Mouse (Mus musculus): ENCODE data around the gene Cux2. TPM values are rescaled to one million over a fixed set of nuclear protein-coding genes. Genes with fewer than 3 reads are reported as not detected.
A peak's percentile ranks its signal among the peaks of the same experiment; 100 is the strongest.

Gene Cux2
- polyA plus RNA-seq, 1 experiment from 2014 or later = 9.0 TPM

- peaks cover 37% of the 10 kb centered on the region for H3K4me1 ChIP-seq (ENCODE audit: insufficient read depth, low read length)
- no peaks in the 10 kb centered on the region for H3K36me3 ChIP-seq (ENCODE audit: insufficient read depth, low read length)
- WGBS = 93% methylated on average over 7 of the region's 7 CpGs
These were observed 87.5 kb downstream of the Cux2 start for GRCm38 (mm10) chr5:121962359-121962758.

DNA sequence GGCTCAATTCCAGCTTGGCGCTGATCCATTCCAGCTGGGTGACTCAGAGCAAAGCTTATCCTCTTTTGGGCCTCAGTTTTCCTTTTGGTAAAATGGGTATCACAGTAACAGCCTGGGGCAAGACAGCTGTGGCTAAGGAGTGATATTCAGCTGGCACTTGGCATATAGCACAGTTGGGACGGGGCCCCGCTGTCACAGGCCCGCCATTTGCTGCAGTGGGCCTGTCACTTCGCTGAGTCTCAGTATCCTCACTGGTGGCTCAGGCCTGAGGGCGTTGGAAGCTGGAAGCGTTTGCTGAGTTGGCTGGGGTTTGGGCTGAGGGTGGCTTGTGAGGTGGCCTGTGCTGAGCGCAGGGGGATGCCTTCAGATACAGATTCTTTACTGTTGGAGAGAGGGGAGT, 88.6 kb downstream of the Cux2 start:
- Histone ChIP-seq H3K9me3 (ENCODE audit: low read length) (no peaks in the 10 kb centered on the region), H3K4me1 (ENCODE audit: insufficient read depth, low read length) (peaks cover 26% of the 10 kb centered on the region), H3K9ac (replicated peaks; ENCODE audit: low read length) (no peak overlapping the region), H3K4me3 (ENCODE audit: low read length) (no peak overlapping the region), H3K4me2 (replicated peaks; ENCODE audit: low read depth, low read length) (no peak overlapping the region), H3K36me3 (ENCODE audit: insufficient read depth, low read length) (no peaks in the 10 kb centered on the region), H3K27me3 (ENCODE audit: insufficient read depth, low read length) (no peaks in the 10 kb centered on the region), H3K27ac (ENCODE audit: low read length) (no peak overlapping the region)
- WGBS = 83% methylated on average over 8 of the region's 8 CpGs
- no peak for ATAC-seq (ENCODE audit: low FRiP score, low TSS enrichment)

More at GRCm38 (mm10) chr5:121962359-121962758, 87.5 kb downstream of the Cux2 start:
- Histone ChIP-seq H3K4me2 (replicated peaks; ENCODE audit: low read depth, low read length) (no peak overlapping the region), H3K27me3 (ENCODE audit: insufficient read depth, low read length) (no peaks in the 10 kb centered on the region), H3K9me3 (ENCODE audit: low read length) (no peaks in the 10 kb centered on the region), H3K27ac (ENCODE audit: low read length) (no peak overlapping the region), H3K4me3 (ENCODE audit: low read length) (no peak overlapping the region), H3K9ac (replicated peaks; ENCODE audit: low read length) (no peak overlapping the region)
- ATAC-seq (ENCODE audit: low FRiP score, low TSS enrichment) = no peak

DNA sequence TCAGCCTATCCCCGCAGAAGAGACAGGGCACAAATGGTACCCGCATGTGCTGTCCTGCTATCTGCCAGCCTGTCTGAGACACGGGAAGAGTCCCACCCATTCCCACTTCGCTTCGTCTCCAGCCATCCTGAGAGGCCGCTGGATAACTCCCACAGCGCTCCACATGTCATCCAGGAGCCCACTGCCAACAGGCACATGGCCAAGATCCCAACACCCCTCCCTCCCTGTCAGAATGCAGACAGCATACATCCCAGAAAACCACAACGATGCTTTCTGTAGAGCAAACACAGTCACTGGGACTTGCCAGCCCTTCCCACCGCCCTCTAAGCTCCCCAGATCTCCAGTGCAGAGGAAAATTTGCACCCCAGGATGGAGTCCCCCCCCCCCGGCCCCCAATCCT, 90.2 kb downstream of the Cux2 start:
- no peak for ATAC-seq (ENCODE audit: low FRiP score, low TSS enrichment)
- no peak overlapping the region for H3K27ac ChIP-seq (ENCODE audit: low read length)
- 60% methylated on average over 10 of the region's 10 CpGs for WGBS

GRCm38 (mm10) chr5:121958551-121958950, 91.4 kb downstream of the Cux2 start:
- Histone ChIP-seq H3K36me3 (ENCODE audit: insufficient read depth, low read length) (no peaks in the 10 kb centered on the region), H3K4me1 (ENCODE audit: insufficient read depth, low read length) (peaks cover 9% of the 10 kb centered on the region), H3K9me3 (ENCODE audit: low read length) (no peaks in the 10 kb centered on the region), H3K9ac (replicated peaks; ENCODE audit: low read length) (no peak overlapping the region), H3K4me3 (ENCODE audit: low read length) (no peak overlapping the region), H3K4me2 (replicated peaks; ENCODE audit: low read depth, low read length) (no peak overlapping the region), H3K27me3 (ENCODE audit: insufficient read depth, low read length) (no peaks in the 10 kb centered on the region), H3K27ac (ENCODE audit: low read length) (no peak overlapping the region)
- WGBS = 74% methylated on average over 9 of the region's 9 CpGs
- no peak for ATAC-seq (ENCODE audit: low FRiP score, low TSS enrichment)

More for the DNA sequence above, 90.2 kb downstream of the Cux2 start:
- no peak overlapping the region for H3K4me3 ChIP-seq (ENCODE audit: low read length)
- H3K4me2 ChIP-seq (replicated peaks; ENCODE audit: low read depth, low read length) = no peak overlapping the region
- peaks cover 10% of the 10 kb centered on the region for H3K4me1 ChIP-seq (ENCODE audit: insufficient read depth, low read length)
- H3K36me3 ChIP-seq (ENCODE audit: insufficient read depth, low read length) = no peaks in the 10 kb centered on the region
- H3K27me3 ChIP-seq (ENCODE audit: insufficient read depth, low read length) = no peaks in the 10 kb centered on the region
- H3K9me3 ChIP-seq (ENCODE audit: low read length) = no peaks in the 10 kb centered on the region
- no peak overlapping the region for H3K9ac ChIP-seq (replicated peaks; ENCODE audit: low read length)

DNA sequence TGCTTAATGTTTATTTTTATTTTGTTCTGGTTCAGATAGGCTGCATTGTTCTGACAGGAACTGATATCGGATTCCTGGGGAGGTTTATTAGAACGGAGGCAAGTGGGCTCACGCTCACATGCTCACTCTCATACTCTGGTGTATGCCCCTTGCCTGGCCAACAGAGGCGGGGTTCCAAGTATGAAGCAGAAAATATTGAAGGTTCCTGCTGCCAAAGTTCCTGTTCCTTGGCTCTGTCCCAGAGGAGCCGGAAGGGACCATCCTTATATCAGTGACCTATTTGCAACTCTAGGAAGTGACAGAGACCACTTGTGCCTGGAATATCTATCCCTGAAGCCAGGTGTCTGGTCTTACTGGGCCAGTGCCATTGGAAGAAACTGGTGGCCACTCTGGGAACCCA, 94.1 kb downstream of the Cux2 start:
- WGBS = 67% methylated on average over 5 of the region's 5 CpGs

GRCm38 (mm10) chr5:121950175-121950574, 99.7 kb downstream of the Cux2 start:
- no peak for ATAC-seq (ENCODE audit: low FRiP score, low TSS enrichment)
- H3K4me2 ChIP-seq (replicated peaks; ENCODE audit: low read depth, low read length) = no peak overlapping the region
- no peak overlapping the region for H3K27ac ChIP-seq (ENCODE audit: low read length)
- H3K36me3 ChIP-seq (ENCODE audit: insufficient read depth, low read length) = no peaks in the 10 kb centered on the region
- peaks cover 28% of the 10 kb centered on the region for H3K4me1 ChIP-seq (ENCODE audit: insufficient read depth, low read length)
- 76% methylated on average over 2 of the region's 2 CpGs for WGBS
- H3K9me3 ChIP-seq (ENCODE audit: low read length) = no peaks in the 10 kb centered on the region
- no peaks in the 10 kb centered on the region for H3K27me3 ChIP-seq (ENCODE audit: insufficient read depth, low read length)
- H3K9ac ChIP-seq (replicated peaks; ENCODE audit: low read length) = no peak overlapping the region
- no peak overlapping the region for H3K4me3 ChIP-seq (ENCODE audit: low read length)

More for the DNA sequence above, 94.1 kb downstream of the Cux2 start:
- Histone ChIP-seq H3K36me3 (ENCODE audit: insufficient read depth, low read length) (no peaks in the 10 kb centered on the region), H3K4me1 (ENCODE audit: insufficient read depth, low read length) (peaks cover 9% of the 10 kb centered on the region), H3K27me3 (ENCODE audit: insufficient read depth, low read length) (no peaks in the 10 kb centered on the region), H3K9ac (replicated peaks; ENCODE audit: low read length) (no peak overlapping the region), H3K9me3 (ENCODE audit: low read length) (no peaks in the 10 kb centered on the region), H3K4me3 (ENCODE audit: low read length) (no peak overlapping the region), H3K4me2 (replicated peaks; ENCODE audit: low read depth, low read length) (no peak overlapping the region), H3K27ac (ENCODE audit: low read length) (no peak overlapping the region)
- ATAC-seq (ENCODE audit: low FRiP score, low TSS enrichment) = no peak

- H3K36me3 ChIP-seq (ENCODE audit: insufficient read depth, low read length) = no peaks in the 10 kb centered on the region
- H3K9me3 ChIP-seq (ENCODE audit: low read length) = no peaks in the 10 kb centered on the region
- 7% methylated on average over 8 of the region's 8 CpGs for WGBS
- H3K9ac ChIP-seq (replicated peaks; ENCODE audit: low read length) = peak overlapping the region; percentile 30; the same call in 1 of the 2 replicates
- H3K27ac ChIP-seq (ENCODE audit: low read length) = peak overlapping the region; percentile 32; the same call in 1 of the 2 replicates
- peak overlapping the region; percentile 53 for H3K4me2 ChIP-seq (replicated peaks; ENCODE audit: low read depth, low read length)
- no peaks in the 10 kb centered on the region for H3K27me3 ChIP-seq (ENCODE audit: insufficient read depth, low read length)
- peak overlapping the region; percentile 31; the same call in 1 of the 2 replicates for H3K4me3 ChIP-seq (ENCODE audit: low read length)
- ATAC-seq (ENCODE audit: low FRiP score, low TSS enrichment) = 0 out of 2 replicates have a peak, but pooled peaks have one; percentile 5
- H3K4me1 ChIP-seq (ENCODE audit: insufficient read depth, low read length) = peaks cover 28% of the 10 kb centered on the region
These were observed 100.9 kb downstream of the Cux2 start for GRCm38 (mm10) chr5:121949050-121949443.

DNA sequence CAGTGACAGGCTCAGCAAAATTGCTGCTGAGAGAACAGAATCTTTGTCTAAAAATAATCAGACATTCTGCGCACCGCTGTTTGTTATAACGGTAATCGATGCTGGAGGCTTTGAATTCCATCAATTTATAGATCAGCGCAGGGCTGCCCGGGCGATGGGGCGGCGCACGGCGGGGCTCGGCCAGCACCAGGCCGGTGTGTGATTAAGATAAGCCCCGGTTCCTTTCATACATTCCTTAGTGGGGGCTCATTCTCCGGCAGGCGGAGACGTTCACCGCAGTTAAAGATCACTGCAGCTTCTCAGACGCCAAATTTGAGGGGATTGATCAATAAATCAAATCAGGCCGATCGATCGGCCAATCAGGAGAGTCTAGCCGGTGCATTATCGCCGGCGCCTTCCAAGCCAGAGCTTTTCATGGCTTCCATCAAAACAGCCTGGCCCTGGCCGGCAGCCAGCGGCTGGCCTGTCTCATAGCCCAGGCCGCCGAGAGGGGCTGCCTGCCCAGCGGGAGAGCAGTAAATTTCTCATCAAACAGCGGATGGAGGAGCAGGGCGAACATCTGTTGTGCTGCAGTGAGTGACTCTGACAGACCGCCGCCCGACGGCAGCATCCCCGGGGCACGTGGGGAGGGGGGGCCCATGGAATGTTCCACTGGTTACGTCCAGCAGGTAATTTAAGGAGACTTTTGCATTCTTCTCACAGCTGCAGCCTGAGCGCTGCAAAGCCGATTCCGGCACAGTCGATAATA, 101.4 kb downstream of the Cux2 start:
- Histone ChIP-seq H3K27me3 (ENCODE audit: insufficient read depth, low read length) (no peaks in the 10 kb centered on the region), H3K27ac (ENCODE audit: low read length) (peak overlapping the region; percentile 32; the same call in 1 of the 2 replicates), H3K4me2 (replicated peaks; ENCODE audit: low read depth, low read length) (peak overlapping the region; percentile 53), H3K4me1 (ENCODE audit: insufficient read depth, low read length) (peaks cover 28% of the 10 kb centered on the region), H3K9ac (replicated peaks; ENCODE audit: low read length) (peak overlapping the region; percentile 30), H3K9me3 (ENCODE audit: low read length) (no peaks in the 10 kb centered on the region), H3K4me3 (ENCODE audit: low read length) (peak overlapping the region; percentile 31), H3K36me3 (ENCODE audit: insufficient read depth, low read length) (no peaks in the 10 kb centered on the region)
- 2% methylated on average over 44 of the region's 44 CpGs for WGBS
- ATAC-seq (ENCODE audit: low FRiP score, low TSS enrichment) = peak; percentile 66

GRCm38 (mm10) chr5:121946657-121947245, 103.2 kb downstream of the Cux2 start:
- H3K27ac ChIP-seq (ENCODE audit: low read length) = no peak overlapping the region
- H3K4me3 ChIP-seq (ENCODE audit: low read length) = no peak overlapping the region
- H3K4me2 ChIP-seq (replicated peaks; ENCODE audit: low read depth, low read length) = no peak overlapping the region
- H3K36me3 ChIP-seq (ENCODE audit: insufficient read depth, low read length) = no peaks in the 10 kb centered on the region
- H3K9me3 ChIP-seq (ENCODE audit: low read length) = no peaks in the 10 kb centered on the region
- ATAC-seq (ENCODE audit: low FRiP score, low TSS enrichment) = no peak
- WGBS = 76% methylated on average over 7 of the region's 7 CpGs
- H3K9ac ChIP-seq (replicated peaks; ENCODE audit: low read length) = no peak overlapping the region
- no peaks in the 10 kb centered on the region for H3K27me3 ChIP-seq (ENCODE audit: insufficient read depth, low read length)
- peaks cover 28% of the 10 kb centered on the region for H3K4me1 ChIP-seq (ENCODE audit: insufficient read depth, low read length)

- Histone ChIP-seq H3K27me3 (ENCODE audit: insufficient read depth, low read length) (no peaks in the 10 kb centered on the region), H3K4me3 (ENCODE audit: low read length) (no peak overlapping the region), H3K27ac (ENCODE audit: low read length) (no peak overlapping the region), H3K4me2 (replicated peaks; ENCODE audit: low read depth, low read length) (no peak overlapping the region), H3K4me1 (ENCODE audit: insufficient read depth, low read length) (peaks cover 28% of the 10 kb centered on the region), H3K9ac (replicated peaks; ENCODE audit: low read length) (no peak overlapping the region), H3K9me3 (ENCODE audit: low read length) (no peaks in the 10 kb centered on the region), H3K36me3 (ENCODE audit: insufficient read depth, low read length) (no peaks in the 10 kb centered on the region)
- ATAC-seq (ENCODE audit: low FRiP score, low TSS enrichment) = no peak
- 50% methylated on average over 6 of the region's 6 CpGs for WGBS
These were observed 104.1 kb downstream of the Cux2 start for GRCm38 (mm10) chr5:121945819-121946218.
